Mouse (Mus musculus) adipocyte (in vitro differentiated cells): ENCODE results near the gene Ly6g5b.

Source experiments
- DNase-seq: peaks from one replicate; pipeline ENCODE4 v3.0.0-alpha.2; 2016; ENCODE audit warnings: low spot score

Gene Ly6g5b

DNA sequence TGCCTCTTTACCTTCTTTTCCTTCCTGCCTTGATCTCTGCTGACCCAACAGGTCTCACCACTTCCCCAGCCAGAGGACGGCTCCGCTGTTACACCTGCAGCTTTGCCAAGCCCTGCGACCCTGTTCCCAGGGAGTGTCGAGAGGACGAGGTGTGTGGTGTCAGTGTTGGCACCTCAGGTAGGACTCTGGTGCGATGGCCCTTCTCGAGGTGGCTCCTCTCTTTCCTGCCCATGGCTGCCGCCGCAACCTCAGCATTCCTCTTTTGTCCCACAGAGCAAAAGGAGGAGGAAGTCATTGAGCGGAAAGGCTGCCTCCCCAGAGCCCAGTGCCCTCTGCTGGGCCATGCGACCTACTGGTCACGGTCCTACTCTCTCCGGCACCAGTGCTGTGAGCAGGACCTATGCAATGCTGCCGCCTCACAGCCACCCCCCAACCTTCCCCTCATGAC lies 37.4 kb downstream of the Ly6g5b start, which contains the start of gene Ly6g6d:
Ly6g6d (minus strand) TSS at position 280 of the 448 bp plus-strand sequence.
- no peak for DNase-seq

GRCm38 (mm10) chr17:35077285-35077684 lies 37.9 kb downstream of the Ly6g5b start:
- no peak for DNase-seq

DNA sequence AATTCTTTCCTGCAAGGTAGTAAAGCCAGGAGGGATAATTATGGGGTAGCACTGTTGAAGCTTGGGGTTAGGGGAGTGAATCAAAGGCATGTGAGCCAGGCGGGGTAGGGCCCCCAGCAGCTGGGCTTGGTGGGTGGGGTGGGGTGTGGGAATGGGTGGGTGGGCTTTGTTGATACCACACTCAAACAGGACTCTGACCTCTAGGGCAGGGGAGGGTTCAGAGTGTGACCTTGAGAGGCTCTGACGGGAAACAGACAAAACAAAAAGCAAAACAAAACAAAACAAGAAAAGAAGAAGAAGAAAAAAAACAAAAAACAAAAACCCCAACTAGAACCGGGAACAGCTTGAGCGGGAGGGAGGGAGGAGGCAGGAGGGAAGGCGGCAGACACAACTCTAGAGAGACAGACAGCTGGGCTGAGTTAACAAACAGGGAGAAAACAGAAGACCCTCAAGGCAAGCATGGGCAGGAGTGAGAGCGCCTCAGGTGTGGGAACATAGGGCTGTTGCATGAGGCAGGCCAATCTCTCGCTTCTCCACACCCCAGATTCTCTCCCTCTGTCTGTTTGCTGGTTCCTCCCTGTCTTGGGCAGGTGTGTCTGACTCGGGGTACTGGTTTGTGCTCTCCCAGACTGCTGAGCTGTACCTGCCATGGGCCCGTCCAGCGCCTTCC lies 38.6 kb downstream of the Ly6g5b start, which contains the start of gene Ly6g6e:
Ly6g6e (plus strand) TSS at position 396 of the 670 bp plus-strand sequence.
- DNase-seq, result no peak

- DNase-seq, result no peak
Observed at GRCm38 (mm10) chr17:35074097-35074496, 41.1 kb downstream of the Ly6g5b start.

DNA sequence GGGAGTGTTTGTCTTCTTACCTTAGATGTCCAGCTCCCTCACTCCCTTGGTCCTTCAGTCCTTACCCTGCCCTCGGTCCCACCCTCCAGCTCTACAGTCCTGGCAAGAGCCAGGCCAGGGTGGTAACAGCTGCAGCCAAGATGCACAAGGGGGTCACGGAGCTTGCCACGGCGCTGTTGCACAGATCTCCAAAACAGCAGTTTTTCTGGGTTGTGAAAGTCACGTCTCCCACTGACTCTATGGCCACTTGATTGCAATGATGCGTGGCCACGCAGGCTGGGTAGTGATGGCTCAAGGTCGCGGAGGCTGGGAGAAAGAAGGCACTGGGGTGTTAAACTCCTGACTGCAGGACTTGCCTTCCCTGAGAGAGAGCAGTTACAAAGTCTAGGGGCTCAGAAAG lies 43.8 kb downstream of the Ly6g5b start:
- no peak for DNase-seq

- no peak for DNase-seq
Observed at GRCm38 (mm10) chr17:35070556-35071229, 44.5 kb downstream of the Ly6g5b start.

GRCm38 (mm10) chr17:35068213-35068914 lies 46.9 kb downstream of the Ly6g5b start:
- DNase-seq, result no peak

GRCm38 (mm10) chr17:35066084-35066483 lies 49.1 kb downstream of the Ly6g5b start, which contains the start of gene Mpig6b:
Mpig6b (minus strand) TSS chr17:35066184.
- no peak for DNase-seq

GRCm38 (mm10) chr17:35064951-35065947 lies 50.0 kb downstream of the Ly6g5b start, which contains the start of gene Ly6g6c:
Ly6g6c (plus strand) TSS chr17:35065388.
- peak; percentile 67 for DNase-seq

- DNase-seq, result no peak
Observed at GRCm38 (mm10) chr17:35064378-35064877, 50.8 kb downstream of the Ly6g5b start.
